Mouse (Mus musculus): ENCODE measurements around the gene Aqp3. TPM values are rescaled to one million over a fixed set of nuclear protein-coding genes. Genes with fewer than 3 reads are reported as not detected.
A peak's percentile ranks its signal among the peaks of the same experiment; 100 is the strongest.

Gene Aqp3
- polyA plus RNA-seq, 1 experiment from 2014 or later = 10.7 TPM

- Histone ChIP-seq H3K27me3 (ENCODE audit: insufficient read depth, low read length) (no peaks in the 10 kb centered on the region), H3K9me3 (ENCODE audit: low read length) (no peaks in the 10 kb centered on the region), H3K4me1 (ENCODE audit: insufficient read depth) (peaks cover 29% of the 10 kb centered on the region), H3K9ac (replicated peaks) (no peak overlapping the region; the same call in 1 of the 2 replicates), H3K4me2 (ENCODE audit: low read depth, low read length) (peak overlapping the region; percentile 44), H3K36me3 (replicated peaks; ENCODE audit: insufficient read depth, low read length) (no peaks in the 10 kb centered on the region), H3K27ac (ENCODE audit: low read depth) (peak overlapping the region; percentile 76), H3K4me3 (ENCODE audit: low read depth, low read length) (no peak overlapping the region)
- 1% methylated on average over 2 of the region's 2 CpGs for WGBS (ENCODE audit: insufficient replicate concordance)
- DNase-seq (peak; percentile 77), ATAC-seq (peak; percentile 83)
- peak; percentile 97 for TF ChIP-seq CTCF (IDR thresholded peaks at IDR 0.05; ENCODE audit: low read depth)
- TF ChIP-seq EP300 (IDR thresholded peaks at IDR 0.05; ENCODE audit: low read depth) = no peak
These were observed 31.4 kb upstream of the Aqp3 start for GRCm38 (mm10) chr4:41129406-41129805.

DNA sequence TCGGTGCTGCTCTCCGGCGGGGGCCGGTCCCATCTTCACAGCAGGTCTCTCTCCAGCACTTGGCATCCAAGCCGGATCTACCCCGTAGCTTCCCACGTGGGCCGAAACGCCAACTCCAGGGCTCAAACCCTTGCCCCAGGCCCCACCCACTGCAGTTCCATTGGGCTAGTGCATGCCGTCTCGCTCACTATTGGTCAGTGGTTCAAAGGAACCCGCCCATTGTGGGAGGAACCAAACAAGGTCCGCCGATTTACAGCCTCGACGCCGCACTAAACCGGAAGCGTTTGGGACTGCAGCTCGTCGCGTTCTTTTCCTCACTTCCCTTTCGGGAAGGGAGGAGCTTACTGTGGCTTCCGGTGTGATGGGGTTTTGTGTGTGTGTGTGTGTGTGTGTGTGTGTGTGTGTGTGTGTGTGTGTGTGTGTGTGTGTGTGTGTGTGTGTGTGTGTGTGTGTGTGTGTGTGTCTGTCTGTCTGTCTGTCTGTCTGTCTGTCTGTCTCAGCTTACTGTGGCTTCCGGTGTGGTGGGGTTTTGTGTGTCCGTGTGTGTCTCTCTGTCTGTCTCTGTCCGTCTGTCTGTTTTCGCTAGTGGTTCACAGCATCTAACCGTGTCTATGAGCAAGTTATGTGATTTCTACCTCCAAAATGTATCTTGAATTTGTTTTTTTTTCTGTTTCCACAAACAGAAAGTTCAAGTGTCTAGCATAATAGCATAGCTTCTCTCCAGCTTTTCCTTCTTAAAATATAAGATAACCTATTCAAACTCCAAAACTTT, 26.4 kb upstream of the Aqp3 start, which contains the start of gene Nol6:
TSS of gene Nol6 (minus strand) at position 276 of the 772 bp plus-strand sequence.
- Histone ChIP-seq H3K4me1 (ENCODE audit: insufficient read depth) (peaks cover 4% of the 10 kb centered on the region; the same call in 1 of the 2 replicates), H3K27ac (ENCODE audit: low read depth) (peak within 1 kb of the TSS; percentile 49), H3K9ac (replicated peaks) (peak within 1 kb of the TSS; percentile 70), H3K9me3 (ENCODE audit: low read length) (no peaks in the 10 kb centered on the region), H3K27me3 (ENCODE audit: insufficient read depth, low read length) (no peaks in the 10 kb centered on the region), H3K4me3 (ENCODE audit: low read depth, low read length) (peak within 1 kb of the TSS; percentile 65), H3K36me3 (replicated peaks; ENCODE audit: insufficient read depth, low read length) (peaks cover 29% of the 10 kb centered on the region), H3K4me2 (ENCODE audit: low read depth, low read length) (peak within 1 kb of the TSS; percentile 85)
- peak; percentile 97 for DNase-seq
- ATAC-seq = peak; percentile 100
- TF ChIP-seq CTCF (IDR thresholded peaks at IDR 0.05; ENCODE audit: low read depth) (no peak), EP300 (IDR thresholded peaks at IDR 0.05; ENCODE audit: low read depth) (no peak)
- WGBS (ENCODE audit: insufficient replicate concordance) = 2% methylated on average over 29 of the region's 29 CpGs

GRCm38 (mm10) chr4:41118706-41119292, 20.8 kb upstream of the Aqp3 start:
- H3K27ac ChIP-seq (ENCODE audit: low read depth) = no peak overlapping the region
- peaks cover 70% of the 10 kb centered on the region for H3K36me3 ChIP-seq (replicated peaks; ENCODE audit: insufficient read depth, low read length)
- ATAC-seq (peak; percentile 59), DNase-seq (peak; percentile 84)
- TF ChIP-seq EP300 (IDR thresholded peaks at IDR 0.05; ENCODE audit: low read depth) (no peak), CTCF (IDR thresholded peaks at IDR 0.05; ENCODE audit: low read depth) (peak; percentile 97)
- no peak overlapping the region for H3K4me2 ChIP-seq (ENCODE audit: low read depth, low read length)
- no peak overlapping the region for H3K9ac ChIP-seq (replicated peaks)
- H3K9me3 ChIP-seq (ENCODE audit: low read length) = no peaks in the 10 kb centered on the region
- H3K4me3 ChIP-seq (ENCODE audit: low read depth, low read length) = no peak overlapping the region
- H3K4me1 ChIP-seq (ENCODE audit: insufficient read depth) = peaks cover 4% of the 10 kb centered on the region; the same call in 1 of the 2 replicates
- H3K27me3 ChIP-seq (ENCODE audit: insufficient read depth, low read length) = no peaks in the 10 kb centered on the region
- WGBS (ENCODE audit: insufficient replicate concordance) = 60% methylated on average over 11 of the region's 11 CpGs

- no peak overlapping the region for H3K4me2 ChIP-seq (ENCODE audit: low read depth, low read length)
- TF ChIP-seq CTCF (IDR thresholded peaks at IDR 0.05; ENCODE audit: low read depth) (no peak), EP300 (IDR thresholded peaks at IDR 0.05; ENCODE audit: low read depth) (no peak)
- no peaks in the 10 kb centered on the region for H3K27me3 ChIP-seq (ENCODE audit: insufficient read depth, low read length)
- no peak overlapping the region for H3K4me3 ChIP-seq (ENCODE audit: low read depth, low read length)
- H3K27ac ChIP-seq (ENCODE audit: low read depth) = no peak overlapping the region
- H3K36me3 ChIP-seq (replicated peaks; ENCODE audit: insufficient read depth, low read length) = peaks cover 64% of the 10 kb centered on the region
- DNase-seq = no peak
- H3K9ac ChIP-seq (replicated peaks) = no peak overlapping the region
- no peak for ATAC-seq
- no peaks in the 10 kb centered on the region for H3K4me1 ChIP-seq (ENCODE audit: insufficient read depth)
- H3K9me3 ChIP-seq (ENCODE audit: low read length) = no peaks in the 10 kb centered on the region
- WGBS (ENCODE audit: insufficient replicate concordance) = 72% methylated on average over 3 of the region's 3 CpGs
These were observed 18.8 kb upstream of the Aqp3 start for GRCm38 (mm10) chr4:41116817-41117216.

DNA sequence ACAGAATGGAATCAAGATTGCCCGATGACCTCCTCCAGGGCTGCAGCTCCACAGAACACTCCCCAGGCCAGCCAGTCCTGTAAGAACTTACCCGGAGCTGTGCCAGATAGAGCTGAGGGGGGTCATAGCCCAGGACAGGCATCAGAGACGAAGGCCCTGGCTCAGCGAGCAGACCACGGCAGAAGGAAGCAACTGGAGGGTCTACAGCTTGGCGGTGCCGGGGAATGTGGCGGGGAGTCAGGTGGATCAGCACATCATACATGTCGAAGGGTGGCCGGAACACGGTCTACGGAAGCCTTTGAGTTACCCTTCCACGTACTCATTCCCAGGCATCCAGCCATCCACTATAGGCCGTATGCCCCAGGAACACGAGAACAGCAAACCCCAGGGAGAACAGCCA, 17.8 kb upstream of the Aqp3 start:
- DNase-seq (peak; percentile 10), ATAC-seq (no peak)
- WGBS (ENCODE audit: insufficient replicate concordance) = 86% methylated on average over 15 of the region's 15 CpGs
- no peaks in the 10 kb centered on the region for H3K4me1 ChIP-seq (ENCODE audit: insufficient read depth)
- no peak overlapping the region for H3K4me2 ChIP-seq (ENCODE audit: low read depth, low read length)
- no peaks in the 10 kb centered on the region for H3K27me3 ChIP-seq (ENCODE audit: insufficient read depth, low read length)
- H3K9ac ChIP-seq (replicated peaks) = no peak overlapping the region
- H3K4me3 ChIP-seq (ENCODE audit: low read depth, low read length) = no peak overlapping the region
- no peaks in the 10 kb centered on the region for H3K9me3 ChIP-seq (ENCODE audit: low read length)
- no peak overlapping the region for H3K27ac ChIP-seq (ENCODE audit: low read depth)
- no peak for TF ChIP-seq CTCF (IDR thresholded peaks at IDR 0.05; ENCODE audit: low read depth)
- no peak for TF ChIP-seq EP300 (IDR thresholded peaks at IDR 0.05; ENCODE audit: low read depth)
- H3K36me3 ChIP-seq (replicated peaks; ENCODE audit: insufficient read depth, low read length) = peaks cover 54% of the 10 kb centered on the region

GRCm38 (mm10) chr4:41115074-41115473, 17.1 kb upstream of the Aqp3 start:
- Histone ChIP-seq H3K4me1 (ENCODE audit: insufficient read depth) (no peaks in the 10 kb centered on the region), H3K9ac (replicated peaks) (no peak overlapping the region), H3K27me3 (ENCODE audit: insufficient read depth, low read length) (no peaks in the 10 kb centered on the region), H3K4me3 (ENCODE audit: low read depth, low read length) (no peak overlapping the region), H3K9me3 (ENCODE audit: low read length) (no peaks in the 10 kb centered on the region), H3K4me2 (ENCODE audit: low read depth, low read length) (no peak overlapping the region), H3K36me3 (replicated peaks; ENCODE audit: insufficient read depth, low read length) (peaks cover 47% of the 10 kb centered on the region), H3K27ac (ENCODE audit: low read depth) (no peak overlapping the region)
- ATAC-seq = no peak
- DNase-seq = no peak
- TF ChIP-seq CTCF (IDR thresholded peaks at IDR 0.05; ENCODE audit: low read depth) = no peak
- TF ChIP-seq EP300 (IDR thresholded peaks at IDR 0.05; ENCODE audit: low read depth) = no peak
- WGBS (ENCODE audit: insufficient replicate concordance) = 84% methylated on average over 6 of the region's 6 CpGs

Measured in liver, postnatal 0 days (tissue).